Mouse (Mus musculus): ENCODE results near the gene Fancg. TPM values are rescaled to one million over a fixed set of nuclear protein-coding genes. Genes with fewer than 3 reads are reported as not detected.

The Fancg gene
- total RNA-seq, 1 experiment from 2014 or later: 27.7 TPM

DNA sequence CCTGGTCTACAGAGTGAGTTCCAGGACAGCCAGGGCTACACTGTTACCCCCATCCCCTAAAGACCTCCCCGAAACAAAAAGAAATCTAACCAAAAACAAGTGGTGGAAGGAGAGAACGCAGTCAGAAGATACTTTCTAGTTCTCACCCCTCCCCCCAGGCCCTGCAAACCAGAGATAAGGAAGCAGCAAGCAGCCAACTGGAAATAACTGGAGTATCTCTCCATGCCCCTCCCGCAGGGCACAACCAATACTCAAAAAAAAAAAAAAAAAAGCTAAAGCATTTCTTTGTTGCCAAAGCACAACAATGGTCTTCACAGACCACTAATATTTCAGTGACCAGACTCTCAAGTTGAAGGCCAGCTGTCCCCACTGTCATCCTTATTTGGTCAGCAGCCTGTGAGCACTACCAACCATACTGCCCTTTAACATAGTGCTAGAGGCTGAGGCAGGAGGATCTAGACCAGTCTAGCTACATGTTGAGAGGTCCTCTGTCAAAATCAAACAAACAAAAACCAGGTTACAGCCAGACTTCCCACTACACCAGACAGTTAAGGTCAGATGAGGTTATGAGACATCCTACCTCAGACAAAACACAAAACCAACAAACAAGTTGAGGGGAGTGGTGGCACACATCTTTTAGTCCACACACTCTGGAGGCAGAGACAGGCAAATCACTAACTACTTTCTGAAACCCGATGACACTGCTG is 27.7 kb upstream of the Fancg start:
- ATAC-seq (ENCODE audit: extremely low read depth, insufficient number of reproducible peaks, low FRiP score, poor library complexity, severe bottlenecking): no peak

DNA sequence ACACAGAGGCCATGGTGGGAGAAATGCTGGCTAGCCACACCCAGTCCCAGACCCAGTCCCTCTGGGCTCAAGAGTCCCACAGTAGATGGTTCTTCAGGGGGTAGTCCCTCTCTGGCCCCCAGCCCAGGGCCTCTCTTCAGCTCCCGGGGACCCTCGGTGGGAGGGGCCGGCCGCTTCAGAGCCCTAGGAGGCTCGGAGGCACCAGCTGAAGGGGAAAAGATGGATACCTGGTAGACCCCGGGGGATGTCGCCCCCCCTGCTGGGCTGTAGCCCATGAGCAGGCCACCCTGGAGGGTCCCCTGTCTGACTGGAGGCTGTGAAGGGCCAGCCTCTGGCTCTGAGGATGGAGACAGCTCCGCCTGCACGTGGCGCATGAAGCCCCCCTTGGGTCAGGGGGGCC is 26.1 kb upstream of the Fancg start:
- ATAC-seq (ENCODE audit: extremely low read depth, insufficient number of reproducible peaks, low FRiP score, poor library complexity, severe bottlenecking): no peak

- no peak for ATAC-seq (ENCODE audit: extremely low read depth, insufficient number of reproducible peaks, low FRiP score, poor library complexity, severe bottlenecking)
These were observed 25.5 kb upstream of the Fancg start for GRCm38 (mm10) chr4:43035851-43036250.

DNA sequence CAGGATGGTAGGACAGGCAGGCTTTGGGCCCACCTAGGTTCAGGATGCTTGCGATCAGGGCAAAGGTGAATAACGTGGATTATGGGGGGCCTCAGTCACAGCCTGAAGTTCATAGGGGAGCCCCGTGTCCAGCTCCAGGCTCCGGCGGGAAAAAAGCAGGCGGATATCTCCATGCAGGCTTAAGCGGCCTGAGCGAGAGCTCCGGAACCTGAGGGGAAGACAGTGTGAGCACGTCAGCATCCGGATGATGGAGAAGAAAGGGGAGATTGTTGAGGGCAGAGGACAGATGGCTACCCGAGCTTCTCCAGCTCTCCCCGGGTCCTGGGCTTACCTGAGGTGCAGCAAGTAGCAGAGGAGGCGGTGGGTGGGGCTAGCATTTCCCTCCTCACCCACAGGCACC is 23.2 kb upstream of the Fancg start:
- no peak for ATAC-seq (ENCODE audit: extremely low read depth, insufficient number of reproducible peaks, low FRiP score, poor library complexity, severe bottlenecking)

DNA sequence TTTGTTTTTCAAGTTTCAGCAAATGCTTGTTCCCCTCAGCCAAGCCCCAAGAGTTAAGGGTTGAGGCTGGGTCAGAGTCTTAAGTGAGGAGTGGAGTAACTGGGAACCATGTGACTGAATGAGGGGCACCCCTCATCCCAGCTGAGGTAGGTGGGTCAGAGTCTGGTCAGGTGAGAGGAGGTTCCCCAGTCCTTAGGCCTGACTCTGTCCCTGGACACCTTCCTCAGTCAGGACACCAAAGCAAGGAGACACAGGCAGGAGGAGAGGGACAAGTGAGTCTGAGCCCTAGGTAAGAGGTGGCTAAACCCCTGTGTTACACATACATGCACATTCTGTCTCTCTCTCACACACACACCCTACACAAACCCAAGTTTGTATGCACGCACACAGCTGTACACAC is 22.2 kb upstream of the Fancg start:
- ATAC-seq (ENCODE audit: extremely low read depth, insufficient number of reproducible peaks, low FRiP score, poor library complexity, severe bottlenecking): no peak

GRCm38 (mm10) chr4:43031237-43031995 is 21.1 kb upstream of the Fancg start, which contains the start of gene Stoml2:
Stoml2 (minus strand) TSS chr4:43031710.
- ATAC-seq (ENCODE audit: extremely low read depth, insufficient number of reproducible peaks, low FRiP score, poor library complexity, severe bottlenecking): peak; percentile 95

GRCm38 (mm10) chr4:43030780-43031230 is 20.5 kb upstream of the Fancg start:
- no peak for ATAC-seq (ENCODE audit: extremely low read depth, insufficient number of reproducible peaks, low FRiP score, poor library complexity, severe bottlenecking)

DNA sequence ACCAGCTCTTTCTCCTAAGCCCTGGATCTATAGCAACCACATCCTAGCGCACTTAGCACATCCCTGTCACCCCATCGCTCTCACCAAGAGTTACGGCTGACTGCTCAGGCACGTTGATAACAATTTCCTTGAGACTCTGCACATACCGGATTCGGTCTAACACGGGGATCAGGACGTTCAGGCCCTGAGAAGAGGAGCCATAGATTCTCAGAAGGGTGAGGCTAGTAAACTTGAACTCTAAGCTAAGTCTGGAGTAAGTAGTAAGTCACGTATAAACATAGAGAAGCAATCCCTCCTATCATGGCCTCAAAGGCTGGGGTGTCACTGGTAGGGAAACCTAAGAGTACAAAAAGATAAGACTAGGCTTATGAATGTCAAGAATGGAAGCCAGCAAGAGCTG is 20.0 kb upstream of the Fancg start:
- no peak for ATAC-seq (ENCODE audit: extremely low read depth, insufficient number of reproducible peaks, low FRiP score, poor library complexity, severe bottlenecking)

GRCm38 (mm10) chr4:43029749-43030148 is 19.4 kb upstream of the Fancg start:
- no peak for ATAC-seq (ENCODE audit: extremely low read depth, insufficient number of reproducible peaks, low FRiP score, poor library complexity, severe bottlenecking)

- ATAC-seq (ENCODE audit: extremely low read depth, insufficient number of reproducible peaks, low FRiP score, poor library complexity, severe bottlenecking): no peak
These were observed 18.8 kb upstream of the Fancg start for GRCm38 (mm10) chr4:43029121-43029520.

- peak; percentile 90 for ATAC-seq (ENCODE audit: extremely low read depth, insufficient number of reproducible peaks, low FRiP score, poor library complexity, severe bottlenecking)
These were observed 15.0 kb upstream of the Fancg start, which contains the start of gene Pigo for GRCm38 (mm10) chr4:43025084-43025960. Pigo (minus strand) TSS chr4:43025819.

- ATAC-seq (ENCODE audit: extremely low read depth, insufficient number of reproducible peaks, low FRiP score, poor library complexity, severe bottlenecking): no peak
These were observed 14.4 kb upstream of the Fancg start for GRCm38 (mm10) chr4:43024673-43025072.

- ATAC-seq (ENCODE audit: extremely low read depth, insufficient number of reproducible peaks, low FRiP score, poor library complexity, severe bottlenecking): no peak
These were observed 11.0 kb upstream of the Fancg start for GRCm38 (mm10) chr4:43021341-43021740.

DNA sequence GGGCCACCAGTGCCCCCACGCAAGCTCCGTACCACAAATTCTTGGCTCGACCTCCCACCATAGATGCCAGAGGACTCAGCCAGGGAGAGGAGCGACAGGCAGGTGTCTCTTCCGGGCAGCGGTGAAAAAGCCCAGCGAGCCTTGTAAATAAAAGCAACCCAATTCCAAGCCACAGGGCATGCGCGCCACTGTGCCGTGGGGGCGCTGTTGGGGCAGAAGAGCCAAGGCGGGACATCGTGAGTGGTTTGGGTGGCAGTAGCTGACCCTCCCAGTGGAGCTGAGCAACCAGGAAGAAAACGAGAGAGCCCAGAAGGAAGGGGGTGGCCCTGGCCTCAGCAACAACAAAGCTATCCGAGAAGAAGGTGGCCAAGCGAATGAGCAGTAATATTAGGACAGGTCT is 10.6 kb upstream of the Fancg start:
- ATAC-seq (ENCODE audit: extremely low read depth, insufficient number of reproducible peaks, low FRiP score, poor library complexity, severe bottlenecking): no peak

DNA sequence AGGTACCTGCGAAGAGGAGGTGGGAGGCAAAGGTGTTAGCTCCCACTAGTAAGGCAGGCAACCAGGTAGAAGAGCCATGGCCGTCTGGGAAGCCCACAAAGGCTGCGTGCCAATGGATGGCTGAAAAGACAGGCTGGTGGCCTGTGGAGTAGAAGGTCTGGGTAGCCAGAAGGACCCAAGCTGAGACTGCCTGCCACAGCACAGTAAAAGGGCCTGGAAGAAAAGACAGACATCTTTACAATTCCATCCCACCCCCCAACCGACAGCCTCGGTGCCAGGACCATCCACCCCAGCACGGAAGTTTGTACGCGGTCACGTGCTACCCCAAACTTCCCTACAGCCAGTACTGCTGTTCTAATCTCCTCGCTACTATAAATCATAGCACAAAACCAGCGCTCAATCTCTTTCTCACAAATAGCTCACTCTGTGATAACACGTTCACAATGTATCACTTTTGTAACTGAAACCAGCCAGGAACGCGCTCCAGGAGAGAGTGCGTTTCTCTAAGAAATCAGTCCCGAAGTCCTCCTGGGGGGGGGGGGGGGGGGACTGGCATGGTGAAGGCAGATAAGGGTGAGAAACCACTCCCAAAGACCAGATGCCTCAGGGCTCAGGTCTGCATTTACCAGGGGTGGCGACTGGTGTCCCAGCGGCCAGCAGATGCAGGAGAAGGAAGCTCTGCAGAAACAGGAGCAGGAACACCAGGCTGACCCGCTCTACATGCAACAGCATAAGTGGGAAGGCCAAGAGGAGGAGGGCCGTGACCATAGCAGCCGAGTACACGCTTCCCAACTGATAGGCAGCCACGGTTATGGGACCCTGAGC is 9.5 kb upstream of the Fancg start:
- ATAC-seq (ENCODE audit: extremely low read depth, insufficient number of reproducible peaks, low FRiP score, poor library complexity, severe bottlenecking): no peak

GRCm38 (mm10) chr4:43019176-43019575 is 8.9 kb upstream of the Fancg start:
- no peak for ATAC-seq (ENCODE audit: extremely low read depth, insufficient number of reproducible peaks, low FRiP score, poor library complexity, severe bottlenecking)

DNA sequence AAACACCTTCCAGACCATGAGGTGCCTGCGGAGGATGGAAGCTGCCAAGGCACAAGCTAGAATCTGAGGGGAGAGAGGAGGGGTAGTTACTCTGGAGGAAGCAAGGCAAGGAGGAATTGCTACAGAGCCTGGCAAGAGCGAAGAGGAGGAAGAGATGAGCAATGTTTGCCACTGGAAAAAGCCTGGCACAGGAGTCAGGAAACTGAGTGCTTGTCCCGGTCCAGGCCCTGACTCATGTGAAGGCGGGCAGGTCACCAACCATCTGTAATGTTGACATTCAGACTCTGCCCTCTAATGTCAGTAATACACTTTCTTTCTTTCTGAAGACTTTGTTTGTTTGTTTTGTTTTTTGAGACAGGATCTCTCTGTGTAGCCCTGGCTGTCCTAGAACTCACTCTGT is 7.8 kb upstream of the Fancg start:
- ATAC-seq (ENCODE audit: extremely low read depth, insufficient number of reproducible peaks, low FRiP score, poor library complexity, severe bottlenecking): no peak

DNA sequence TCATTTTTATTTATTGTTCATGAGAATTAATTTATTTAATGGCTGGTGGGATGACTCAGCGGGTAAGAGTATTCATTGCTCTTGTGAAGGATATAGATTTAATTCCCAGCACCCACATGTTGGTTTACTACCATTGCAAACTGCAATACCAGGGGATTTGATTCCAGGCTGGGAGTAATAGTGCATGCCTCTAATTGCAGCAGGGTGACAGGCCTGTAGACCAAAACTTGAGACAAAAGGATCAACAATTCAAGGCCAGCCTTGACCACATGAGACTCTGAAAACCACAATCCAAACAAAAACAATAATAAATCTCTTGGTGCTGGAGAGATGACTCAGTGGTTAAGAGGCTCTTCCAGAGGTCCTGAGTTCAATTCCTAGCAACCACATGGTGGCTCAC is 1.8 kb upstream of the Fancg start:
- no peak for ATAC-seq (ENCODE audit: extremely low read depth, insufficient number of reproducible peaks, low FRiP score, poor library complexity, severe bottlenecking)

DNA sequence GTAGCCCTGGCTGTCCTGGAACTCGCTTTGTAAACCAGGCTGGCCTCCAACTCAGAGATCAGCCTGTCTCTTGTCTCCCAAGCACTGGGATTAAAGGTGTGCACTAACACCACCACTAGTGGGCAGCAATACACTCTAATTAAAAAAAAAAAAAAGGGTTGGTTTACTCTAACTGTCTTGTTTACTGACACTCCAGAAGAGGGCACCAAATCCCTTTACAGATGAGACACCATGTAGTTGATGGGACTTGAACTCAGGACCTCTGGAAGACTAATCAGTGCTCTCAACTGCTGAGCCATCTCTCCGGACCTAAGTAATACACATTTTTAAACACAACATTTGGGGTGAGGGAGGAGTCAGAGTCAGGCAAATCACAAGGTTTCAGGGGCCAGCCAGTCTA is 4.5 kb downstream of the Fancg start:
- ATAC-seq (ENCODE audit: extremely low read depth, insufficient number of reproducible peaks, low FRiP score, poor library complexity, severe bottlenecking): peak; percentile 56

Measured in neutrophil, adult 5-6 weeks (primary cell).